Mouse (Mus musculus) ES-Bruce4 (cell line): ENCODE results near the gene Ccdc185. TPM values are rescaled to one million over a fixed set of nuclear protein-coding genes. Genes with fewer than 3 reads are reported as not detected.

Experiments used
- H3K27ac ChIP-seq: 2 replicates; pipeline ENCODE4 v1.5.1; 2012; ENCODE audit warnings: low read length, inconsistent platforms; ENCODE audit not compliant: insufficient read depth
- H3K27me3 ChIP-seq: 2 replicates; pipeline ENCODE4 v1.6.1; 2012; ENCODE audit warnings: mild to moderate bottlenecking, low read length, inconsistent platforms; ENCODE audit not compliant: control insufficient read depth, poor library complexity, insufficient read depth, severe bottlenecking
- H3K36me3 ChIP-seq: 2 replicates; pipeline ENCODE4 v1.6.1; 2012; ENCODE audit warnings: inconsistent platforms, mild to moderate bottlenecking, low read length, moderate library complexity; ENCODE audit not compliant: control insufficient read depth, poor library complexity, insufficient read depth, severe bottlenecking
- H3K4me1 ChIP-seq: one replicate; pipeline ENCODE4 v1.8.1; 2011; ENCODE audit warnings: low read length; ENCODE audit not compliant: control insufficient read depth, insufficient read depth
- H3K4me3 ChIP-seq: 2 replicates; pipeline ENCODE4 v1.5.1; 2011; ENCODE audit warnings: low read depth, mild to moderate bottlenecking, low read length
- H3K9ac ChIP-seq: 2 replicates; pipeline ENCODE4 v1.6.1; 2012; ENCODE audit warnings: low read depth, mild to moderate bottlenecking, inconsistent platforms; ENCODE audit not compliant: poor library complexity, severe bottlenecking
- H3K9me3 ChIP-seq: replicated peaks from 2 replicates; pipeline ENCODE4 v1.6.1; 2012; ENCODE audit warnings: mild to moderate bottlenecking, low read length, inconsistent platforms; ENCODE audit not compliant: control insufficient read depth, poor library complexity, insufficient read depth, severe bottlenecking
- CTCF ChIP-seq: IDR thresholded peaks from one replicate; pipeline ENCODE4 v1.8.1; 2011; ENCODE audit warnings: low read depth, low read length
- EP300 ChIP-seq: IDR thresholded peaks from 2 replicates; pipeline ENCODE4 v1.6.1; 2011; ENCODE audit warnings: low read depth, low read length; ENCODE audit not compliant: insufficient read depth
- POLR2A ChIP-seq: IDR thresholded peaks from one replicate; pipeline ENCODE4 v1.8.1; 2011; ENCODE audit warnings: low read length; ENCODE audit not compliant: insufficient read depth
- polyA plus RNA-seq: library from polyadenylated mRNA; stranded (reverse); fragments of >200 nt; gene quantifications from 2 replicates; pipeline ENCODE4 v1.2.4, GENCODE M21; 2011; ENCODE audit warnings: low read depth; ENCODE audit not compliant: missing spikeins, insufficient read depth, insufficient read length

Ccdc185 gene
- not detected in 2 replicates for polyA plus RNA-seq

GRCm38 (mm10) chr1:182749080-182749479 lies at the start of gene Ccdc185:
Gene Ccdc185, minus strand, starts transcription at chr1:182749180.
- Histone ChIP-seq H3K9me3 (no peaks in the 10 kb centered on the region), H3K9ac (no peak within 1 kb of the TSS), H3K27ac (no peak within 1 kb of the TSS), H3K27me3 (no peaks in the 10 kb centered on the region), H3K36me3 (no peaks in the 10 kb centered on the region), H3K4me3 (peak within 1 kb of the TSS; percentile 41), H3K4me1 (no peaks in the 10 kb centered on the region)
- TF ChIP-seq CTCF (no peak), POLR2A (no peak), EP300 (no peak)

GRCm38 (mm10) chr1:182797048-182797447 lies 48.1 kb upstream of the Ccdc185 start:
- Histone ChIP-seq H3K4me1 (no peaks in the 10 kb centered on the region), H3K4me3 (no peak overlapping the region)
- TF ChIP-seq CTCF (no peak), POLR2A (no peak), EP300 (no peak)

DNA sequence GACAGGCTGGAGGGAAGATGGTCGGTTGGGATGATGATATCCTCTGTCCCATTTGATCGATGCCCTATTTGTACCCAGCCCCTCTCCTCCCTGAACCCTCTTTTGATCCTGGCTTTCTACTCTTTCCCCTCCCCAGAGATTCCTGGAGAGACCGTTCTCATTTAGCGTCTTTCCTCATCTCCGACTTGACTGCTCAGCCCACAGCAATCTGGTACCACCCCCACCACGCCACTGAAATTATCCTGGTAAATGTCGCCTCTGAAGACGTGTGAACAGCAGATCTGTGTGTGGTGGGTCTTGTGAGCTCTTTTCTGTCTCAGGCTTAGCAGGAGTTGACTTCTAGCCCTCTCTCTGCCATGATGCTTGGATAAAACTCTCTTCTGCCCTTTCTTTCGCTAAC lies 45.6 kb upstream of the Ccdc185 start:
- H3K27me3 ChIP-seq = no peaks in the 10 kb centered on the region
- H3K9me3 ChIP-seq = no peaks in the 10 kb centered on the region
- H3K4me3 ChIP-seq = no peak overlapping the region
- TF ChIP-seq CTCF (no peak), EP300 (no peak), POLR2A (no peak)
- H3K27ac ChIP-seq = no peak overlapping the region
- no peak overlapping the region for H3K9ac ChIP-seq
- H3K4me1 ChIP-seq = no peaks in the 10 kb centered on the region
- no peaks in the 10 kb centered on the region for H3K36me3 ChIP-seq

More at GRCm38 (mm10) chr1:182797048-182797447, 48.1 kb upstream of the Ccdc185 start:
- H3K36me3 ChIP-seq = no peaks in the 10 kb centered on the region
- H3K9me3 ChIP-seq = no peaks in the 10 kb centered on the region
- no peak overlapping the region for H3K9ac ChIP-seq
- no peak overlapping the region for H3K27ac ChIP-seq
- no peaks in the 10 kb centered on the region for H3K27me3 ChIP-seq

GRCm38 (mm10) chr1:182794221-182794620 lies 45.2 kb upstream of the Ccdc185 start:
- Histone ChIP-seq H3K4me3 (no peak overlapping the region), H3K27ac (no peak overlapping the region)
- TF ChIP-seq CTCF = no peak
- no peak for TF ChIP-seq POLR2A
- TF ChIP-seq EP300 = no peak

GRCm38 (mm10) chr1:182792521-182793071 lies 43.6 kb upstream of the Ccdc185 start:
- Histone ChIP-seq H3K9me3 (no peaks in the 10 kb centered on the region), H3K27ac (no peak overlapping the region), H3K9ac (no peak overlapping the region), H3K27me3 (no peaks in the 10 kb centered on the region), H3K4me1 (no peaks in the 10 kb centered on the region), H3K4me3 (no peak overlapping the region), H3K36me3 (no peaks in the 10 kb centered on the region)
- TF ChIP-seq EP300 (no peak), CTCF (peak; percentile 79)

More at GRCm38 (mm10) chr1:182794221-182794620, 45.2 kb upstream of the Ccdc185 start:
- no peaks in the 10 kb centered on the region for H3K27me3 ChIP-seq
- H3K9ac ChIP-seq = no peak overlapping the region
- H3K36me3 ChIP-seq = no peaks in the 10 kb centered on the region
- no peaks in the 10 kb centered on the region for H3K4me1 ChIP-seq
- no peaks in the 10 kb centered on the region for H3K9me3 ChIP-seq

DNA sequence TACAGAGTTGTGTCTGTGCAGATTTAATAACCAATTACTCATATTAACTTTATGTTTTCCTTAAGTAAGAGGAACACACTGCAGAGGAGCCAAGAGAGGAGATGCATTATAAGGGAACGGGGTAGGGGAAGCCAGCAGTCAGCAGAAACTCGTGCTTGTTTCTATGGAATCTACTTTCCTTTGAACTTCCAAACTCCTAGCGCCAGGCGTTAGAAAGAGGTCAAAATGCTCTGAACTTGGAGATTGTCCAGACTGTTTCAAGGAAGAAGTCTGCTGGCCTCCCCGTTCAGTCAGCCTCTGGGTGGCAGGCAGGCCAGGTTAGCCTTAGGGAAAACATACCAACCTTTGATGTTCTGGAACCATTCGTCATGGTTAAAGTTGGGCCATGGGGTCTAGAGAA lies 39.9 kb upstream of the Ccdc185 start:
- H3K4me1 ChIP-seq = no peaks in the 10 kb centered on the region
- no peaks in the 10 kb centered on the region for H3K27me3 ChIP-seq
- H3K9ac ChIP-seq = no peak overlapping the region
- H3K4me3 ChIP-seq = no peak overlapping the region
- no peak for TF ChIP-seq EP300
- no peak for TF ChIP-seq POLR2A
- TF ChIP-seq CTCF = no peak
- H3K9me3 ChIP-seq = no peaks in the 10 kb centered on the region
- H3K36me3 ChIP-seq = no peaks in the 10 kb centered on the region
- H3K27ac ChIP-seq = no peak overlapping the region
